Mouse (Mus musculus): Measurements from ENCODE around the gene Gpr146.

DNA sequence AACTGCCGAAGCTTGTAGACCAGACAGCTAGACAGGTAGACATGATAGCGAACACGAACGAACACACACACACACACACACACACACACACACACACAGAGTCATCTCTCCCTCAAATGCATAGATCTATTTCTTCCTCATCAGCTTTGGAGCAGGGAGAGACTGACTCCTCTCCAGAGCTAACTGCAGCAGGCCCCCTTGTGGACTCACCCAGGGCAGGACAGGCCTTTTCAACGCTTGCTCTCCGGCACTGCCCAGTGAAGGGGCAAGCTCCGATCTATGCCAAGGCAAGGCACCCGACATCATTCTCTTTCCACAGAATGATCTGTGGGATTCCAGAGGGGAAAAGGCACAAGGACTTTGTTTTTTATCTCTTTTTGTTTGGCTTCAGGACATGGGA lies 67.8 kb downstream of the Gpr146 start:
- TF ChIP-seq EP300 (IDR thresholded peaks at IDR 0.05) (no peak), CTCF (IDR thresholded peaks at IDR 0.05) (peak; percentile 67)

Measured in lung, postnatal 0 days (tissue).